In the genomic region with DNA sequence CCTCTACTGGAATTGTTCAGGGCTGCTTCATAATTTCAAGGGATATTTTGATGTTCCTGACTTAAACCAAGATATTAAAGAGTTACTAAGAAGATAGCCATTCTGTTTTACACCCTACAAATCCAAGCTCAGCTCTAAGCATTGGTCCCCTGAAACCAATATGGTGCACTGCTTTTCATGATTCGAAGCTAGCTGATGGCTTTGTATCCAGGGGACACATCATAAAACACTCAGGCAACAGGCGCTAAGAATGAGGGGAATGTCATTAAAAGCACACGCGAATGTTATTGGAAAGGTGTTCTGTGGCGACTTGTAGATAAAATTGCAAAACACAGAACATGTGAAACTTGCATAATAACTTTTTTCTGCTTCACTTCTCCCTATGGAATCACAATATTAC, we compare ENCODE assay signal across 25 mouse cellular contexts.
A peak's percentile ranks its signal among the peaks of the same experiment; 100 is the strongest.
DNase-seq lines count a peak whose midpoint lies in the region; ATAC-seq and TF ChIP-seq lines count a peak whose summit lies in the region.
"Had no signal": no experiment of that assay in that cellular context is flagged by ENCODE, and none has a peak within 500 bp of the region (broad histone marks: within the 10 kb centered on the region; RNA-seq: fewer than 3 reads in every experiment).

No protein-coding gene starts in this region.

- H3K4me1 ChIP-seq in forebrain, embryonic 16.5 days (replicated peaks; ENCODE audit: control insufficient read depth, insufficient read depth, low read length), result peaks cover 32% of the 10 kb centered on the region
- H3K4me1 ChIP-seq in forebrain, embryonic 12.5 days, result peaks cover 15% of the 10 kb centered on the region; the same call in 1 of the 2 replicates
- peaks cover 11% of the 10 kb centered on the region for H3K4me1 ChIP-seq in embryonic fibroblast, embryonic 13.5 days (ENCODE audit: control insufficient read depth, insufficient read depth, low read length)
- H3K4me1 ChIP-seq in limb, embryonic 14.5 days (ENCODE audit: control insufficient read depth, insufficient read depth, low read length), result peaks cover 8% of the 10 kb centered on the region; the same call in 1 of the 2 replicates

- ATAC-seq in forebrain, embryonic 16.5 days, result no peak
- ATAC-seq in forebrain, embryonic 12.5 days (ENCODE audit: low FRiP score), result no peak
- peak; percentile 57; the same call in 1 of the 2 replicates for ATAC-seq in limb, embryonic 14.5 days (ENCODE audit: low FRiP score, low read depth)
- ATAC-seq: activated CD4-positive, CD25-positive, alpha-beta regulatory T cell, adult 4 months; CD4-positive, CD25-positive, alpha-beta regulatory T cell, adult 4 months; intestine, embryonic 16.5 days had no signal

- H3K9ac ChIP-seq in forebrain, embryonic 16.5 days (replicated peaks; ENCODE audit: low read depth, low read length), result no peak overlapping the region
- H3K9ac ChIP-seq in forebrain, embryonic 12.5 days, result no peak overlapping the region
- no peak overlapping the region for H3K9ac ChIP-seq in limb, embryonic 14.5 days (ENCODE audit: low read depth, low read length, severe bottlenecking)
- H3K9ac ChIP-seq: neural tube, embryonic 12.5 days had no signal

- no peak overlapping the region for H3K4me2 ChIP-seq in forebrain, embryonic 16.5 days (ENCODE audit: low read length)
- no peak overlapping the region for H3K4me2 ChIP-seq in forebrain, embryonic 12.5 days
- H3K4me2 ChIP-seq in limb, embryonic 14.5 days (replicated peaks; ENCODE audit: low read depth, low read length, severe bottlenecking), result no peak overlapping the region
- H3K4me2 ChIP-seq: liver, embryonic 11.5 days; neural tube, embryonic 12.5 days had no signal

- H3K27ac ChIP-seq in forebrain, embryonic 16.5 days (ENCODE audit: low read length), result peak overlapping the region; percentile 47
- no peak overlapping the region for H3K27ac ChIP-seq in forebrain, embryonic 12.5 days
- H3K27ac ChIP-seq in embryonic fibroblast, embryonic 13.5 days (ENCODE audit: insufficient read depth, low read length), result peak overlapping the region; percentile 35; the same call in 1 of the 2 replicates
- H3K27ac ChIP-seq in limb, embryonic 14.5 days (replicated peaks; ENCODE audit: low read depth, low read length), result no peak overlapping the region
- H3K27ac ChIP-seq: neural tube, embryonic 12.5 days had no signal

- TF ChIP-seq POLR2A in embryonic fibroblast, embryonic 13.5 days (IDR thresholded peaks at IDR 0.05; ENCODE audit: low read depth, low read length), result no peak
- TF ChIP-seq POLR2A in limb, embryonic 14.5 days (IDR thresholded peaks at IDR 0.05; ENCODE audit: borderline replicate concordance, extremely low read depth, insufficient read depth, insufficient read length), result no peak

- DNase-seq in Muller cell, postnatal 12 days (ENCODE audit: inconsistent ontology term), result peak; percentile 1
- peak; percentile 5 for DNase-seq in limb, embryonic 14.5 days (ENCODE audit: low spot score)
- DNase-seq in right cerebral cortex, postnatal 14 days, result no peak
- DNase-seq in natural killer cell, adult 2 months (ENCODE audit: low spot score in 2 of 2), result no peak
- DNase-seq: cerebellum, adult 2 months; cerebellum, postnatal 14 days; gastrocnemius, postnatal 10 days; heart, postnatal 14 days; kidney, adult 8-10 months; kidney, postnatal 10 days; layer of hippocampus, postnatal 36 days; left cerebral cortex, postnatal 4 days; lung, postnatal 36 days; midbrain, embryonic 14.5 days; thymus, adult 2 months; thymus, postnatal 4 days had no signal

- H3K27me3 ChIP-seq in forebrain, embryonic 16.5 days (replicated peaks; ENCODE audit: control insufficient read depth, insufficient read depth, low read length), result no peaks in the 10 kb centered on the region
- H3K27me3 ChIP-seq in forebrain, embryonic 12.5 days, result no peaks in the 10 kb centered on the region
- no peaks in the 10 kb centered on the region for H3K27me3 ChIP-seq in limb, embryonic 14.5 days (ENCODE audit: control insufficient read depth, insufficient read depth, low read length)
- H3K27me3 ChIP-seq: neural tube, embryonic 12.5 days had no signal

- no peaks in the 10 kb centered on the region; the same call in 1 of the 2 replicates for H3K36me3 ChIP-seq in forebrain, embryonic 16.5 days (ENCODE audit: control insufficient read depth, insufficient read depth)
- no peaks in the 10 kb centered on the region for H3K36me3 ChIP-seq in forebrain, embryonic 12.5 days (replicated peaks)
- peaks cover 3% of the 10 kb centered on the region for H3K36me3 ChIP-seq in limb, embryonic 14.5 days (ENCODE audit: control insufficient read depth, insufficient read depth, low read length)
- H3K36me3 ChIP-seq: neural tube, embryonic 12.5 days had no signal

- H3K4me3 ChIP-seq in forebrain, embryonic 16.5 days (replicated peaks; ENCODE audit: low read length), result no peak overlapping the region
- no peak overlapping the region for H3K4me3 ChIP-seq in forebrain, embryonic 12.5 days (replicated peaks)
- no peak overlapping the region for H3K4me3 ChIP-seq in embryonic fibroblast, embryonic 13.5 days (ENCODE audit: insufficient read depth, low read length)
- H3K4me3 ChIP-seq in limb, embryonic 14.5 days (replicated peaks; ENCODE audit: low read length), result no peak overlapping the region
- H3K4me3 ChIP-seq: megakaryocyte, embryonic 14.5 days; neural tube, embryonic 12.5 days had no signal

- no peaks in the 10 kb centered on the region for H3K9me3 ChIP-seq in forebrain, embryonic 16.5 days (ENCODE audit: control insufficient read depth, low read length)
- H3K9me3 ChIP-seq in forebrain, embryonic 12.5 days, result no peaks in the 10 kb centered on the region
- no peaks in the 10 kb centered on the region for H3K9me3 ChIP-seq in limb, embryonic 14.5 days (ENCODE audit: control insufficient read depth, low read length)
- H3K9me3 ChIP-seq: megakaryocyte, embryonic 14.5 days; neural tube, embryonic 12.5 days had no signal

- WGBS in forebrain, embryonic 16.5 days, result 83% methylated on average over 5 of the region's 5 CpGs
- WGBS in forebrain, embryonic 12.5 days, result 85% methylated on average over 5 of the region's 5 CpGs
- WGBS in limb, embryonic 14.5 days, result 21% methylated on average over 5 of the region's 5 CpGs

- no peak for TF ChIP-seq CTCF in embryonic fibroblast, embryonic 13.5 days (IDR thresholded peaks at IDR 0.05; ENCODE audit: borderline replicate concordance, insufficient read depth, low read length)

Comparison
In these comparisons a context has a peak if more than half of its experiments do, and no peak if none do; other contexts are left out.
1. H3K27ac ChIP-seq: peak in forebrain, embryonic 16.5 days (single experiment) and embryonic fibroblast, embryonic 13.5 days (single experiment); none in forebrain, embryonic 12.5 days (single experiment) and limb, embryonic 14.5 days (single experiment).
2. DNase-seq: peak in Muller cell, postnatal 12 days (single experiment) and limb, embryonic 14.5 days (single experiment); none in right cerebral cortex, postnatal 14 days (single experiment) and natural killer cell, adult 2 months (0 of 2).